Mouse (Mus musculus) brain, adult 10 weeks (tissue): Measurements from ENCODE around the gene Gm21721. TPM values are rescaled to one million over a fixed set of nuclear protein-coding genes. Genes with fewer than 3 reads are reported as not detected.

ENCODE experiments used
- polyA plus RNA-seq: library from polyadenylated mRNA; stranded (reverse); fragments of 350-450 nt; fragmentation: Illumina TruSeq; extraction: RNeasy Lipid Tissue Mini Kit (QIAGEN cat#74804); gene quantifications from one replicate; pipeline ENCODE4 v1.2.3, GENCODE M21; 2015; ENCODE audit warnings: low read depth, low replicate concordance

The Gm21721 gene
- not detected for polyA plus RNA-seq

GRCm38 (mm10) chrY:9202090-9202489, at the start of gene Gm21721:
Gene Gm21721 (minus strand): TSS chrY:9202190.

Other genes with a start within 250 kb of the Gm21721 start
- gene Gm21292, start 68.3 kb downstream of the Gm21721 start, polyA plus RNA-seq, result not detected
- not detected for gene Gm21812, start 145.0 kb upstream of the Gm21721 start, polyA plus RNA-seq
- gene Gm21874, start 214.0 kb upstream of the Gm21721 start, polyA plus RNA-seq, result not detected